Mouse (Mus musculus): ENCODE data around the gene Zfyve28.

Gene Zfyve28

GRCm38 (mm10) chr5:34288154-34288716 is at the start of gene Zfyve28, which contains the start of gene Cfap99:
Zfyve28 (minus strand) TSS chr5:34288449.
Cfap99 (plus strand) TSS chr5:34288600.
- peak; percentile 93 to 94 for DNase-seq (ENCODE audit: low spot score in 2 of 2)

- DNase-seq (ENCODE audit: low spot score in 2 of 2): peak in 1 of 2 experiments; percentile 27
These were observed 48.7 kb upstream of the Zfyve28 start for GRCm38 (mm10) chr5:34336775-34337450.

GRCm38 (mm10) chr5:34336097-34336774 is 48.0 kb upstream of the Zfyve28 start, which contains the start of gene Rnf4:
Rnf4 (plus strand) TSS chr5:34336289.
- peak; percentile 97 for DNase-seq (ENCODE audit: low spot score in 2 of 2)

- no peak for DNase-seq (ENCODE audit: low spot score in 2 of 2)
These were observed 47.4 kb upstream of the Zfyve28 start for GRCm38 (mm10) chr5:34335539-34336096.

GRCm38 (mm10) chr5:34334081-34334480 is 45.8 kb upstream of the Zfyve28 start:
- DNase-seq (ENCODE audit: low spot score in 2 of 2): no peak

- DNase-seq (ENCODE audit: low spot score in 2 of 2): no peak
These were observed 41.9 kb upstream of the Zfyve28 start for GRCm38 (mm10) chr5:34330136-34330535.

- no peak for DNase-seq (ENCODE audit: low spot score in 2 of 2)
These were observed 38.8 kb upstream of the Zfyve28 start for GRCm38 (mm10) chr5:34326875-34327576.

GRCm38 (mm10) chr5:34326249-34326691 is 38.0 kb upstream of the Zfyve28 start:
- DNase-seq (ENCODE audit: low spot score in 2 of 2): no peak

GRCm38 (mm10) chr5:34325286-34325685 is 37.0 kb upstream of the Zfyve28 start:
- no peak for DNase-seq (ENCODE audit: low spot score in 2 of 2)

- DNase-seq (ENCODE audit: low spot score in 2 of 2): no peak
These were observed 33.0 kb upstream of the Zfyve28 start for GRCm38 (mm10) chr5:34321236-34321635.

GRCm38 (mm10) chr5:34319491-34320034 is 31.3 kb upstream of the Zfyve28 start:
- no peak for DNase-seq (ENCODE audit: low spot score in 2 of 2)

- DNase-seq (ENCODE audit: low spot score in 2 of 2): no peak
These were observed 20.8 kb upstream of the Zfyve28 start for GRCm38 (mm10) chr5:34309016-34309415.

- DNase-seq (ENCODE audit: low spot score in 2 of 2): no peak
These were observed 14.1 kb upstream of the Zfyve28 start for GRCm38 (mm10) chr5:34302377-34302776.

- DNase-seq (ENCODE audit: low spot score in 2 of 2): no peak
These were observed 10.8 kb upstream of the Zfyve28 start for GRCm38 (mm10) chr5:34298937-34299535.

GRCm38 (mm10) chr5:34298061-34298460 is 9.8 kb upstream of the Zfyve28 start:
- DNase-seq (ENCODE audit: low spot score in 2 of 2): no peak

GRCm38 (mm10) chr5:34295141-34295540 is 6.9 kb upstream of the Zfyve28 start:
- no peak for DNase-seq (ENCODE audit: low spot score in 2 of 2)

GRCm38 (mm10) chr5:34294696-34295095 is 6.4 kb upstream of the Zfyve28 start:
- DNase-seq (ENCODE audit: low spot score in 2 of 2): no peak

GRCm38 (mm10) chr5:34293363-34293762 is 5.1 kb upstream of the Zfyve28 start:
- DNase-seq (ENCODE audit: low spot score in 2 of 2): no peak

GRCm38 (mm10) chr5:34289286-34289685 is 1.0 kb upstream of the Zfyve28 start:
- no peak for DNase-seq (ENCODE audit: low spot score in 2 of 2)

- DNase-seq (ENCODE audit: low spot score in 2 of 2): no peak
These were observed 457 bp downstream of the Zfyve28 start for GRCm38 (mm10) chr5:34287838-34288145.

Data from frontal cortex, postnatal 14 days (tissue).